Mouse (Mus musculus) embryonic facial prominence, embryonic 10.5 days (tissue): ENCODE data around the gene Med20. TPM values are rescaled to one million over a fixed set of nuclear protein-coding genes. Genes with fewer than 3 reads are reported as not detected.
"Not testable (repeated sequence)": the region's sequence is repeated elsewhere in the genome, so short reads cannot be mapped to it uniquely, and the experiment has no call there.

Source experiments
- DNase-seq: peaks from one replicate; pipeline ENCODE4 v3.0.0-alpha.2; 2017; ENCODE audit warnings: low spot score
- H3K27ac ChIP-seq: fragments of 300-500 bp; sonication (generic); replicated peaks from 2 replicates; pipeline ENCODE4 v1.5.1; 2016; ENCODE audit warnings: mild to moderate bottlenecking
- H3K27me3 ChIP-seq: fragments of 300-500 bp; sonication (generic); replicated peaks from 2 replicates; pipeline ENCODE4 v1.6.1; 2016; ENCODE audit warnings: low read depth, mild to moderate bottlenecking; ENCODE audit not compliant: poor library complexity, severe bottlenecking
- H3K36me3 ChIP-seq: fragments of 300-500 bp; sonication (generic); replicated peaks from 2 replicates; pipeline ENCODE4 v1.6.1; 2016; ENCODE audit warnings: mild to moderate bottlenecking, moderate library complexity
- H3K4me1 ChIP-seq: fragments of 300-500 bp; sonication (generic); 2 replicates; pipeline ENCODE4 v1.6.1; 2016
- H3K4me3 ChIP-seq: fragments of 300-500 bp; sonication (generic); 2 replicates; pipeline ENCODE4 v1.5.1; 2016; ENCODE audit warnings: mild to moderate bottlenecking, moderate library complexity
- H3K9me3 ChIP-seq: fragments of 300-500 bp; sonication (generic); 2 replicates; pipeline ENCODE4 v1.6.1; 2016; ENCODE audit warnings: mild to moderate bottlenecking
- WGBS: fragments of 180-500 bp; shearing (Covaris S2); methylation state at CpG from one replicate; pipeline ENCODE4 v1.1.7; 2016; 5-methylcytosine and 5-hydroxymethylcytosine counted together
- polyA plus RNA-seq: library from polyadenylated mRNA; unstranded; fragments of >200 nt; fragmentation: Nextera tagmentation; extraction: Ambion mirVana; gene quantifications from 2 replicates; pipeline ENCODE4 v1.2.1, GENCODE M21; 2016

Gene Med20
- polyA plus RNA-seq, 1 experiment from 2014 or later: 46.7 TPM

- 92% methylated on average over 13 of the region's 13 CpGs for WGBS
- Histone ChIP-seq H3K4me1 (no peaks in the 10 kb centered on the region), H3K36me3 (peaks cover 96% of the 10 kb centered on the region), H3K27ac (no peak overlapping the region), H3K4me3 (no peak overlapping the region), H3K9me3 (no peaks in the 10 kb centered on the region), H3K27me3 (no peaks in the 10 kb centered on the region)
- no peak for DNase-seq
Observed at GRCm38 (mm10) chr17:47618556-47619311, 7.4 kb downstream of the Med20 start.

- Histone ChIP-seq H3K36me3 (peaks cover 94% of the 10 kb centered on the region), H3K4me1 (peaks cover 2% of the 10 kb centered on the region), H3K27me3 (no peaks in the 10 kb centered on the region), H3K9me3 (no peaks in the 10 kb centered on the region), H3K4me3 (no peak overlapping the region), H3K27ac (no peak overlapping the region)
- DNase-seq: no peak
- 93% methylated on average over 14 of the region's 14 CpGs for WGBS
Observed at GRCm38 (mm10) chr17:47622912-47623554, 11.7 kb downstream of the Med20 start.

- H3K4me1 ChIP-seq, H3K4me3 ChIP-seq, H3K27me3 ChIP-seq, H3K27ac ChIP-seq, H3K9me3 ChIP-seq, DNase-seq: not testable (repeated sequence)
- 88% methylated on average over 5 of the region's 5 CpGs for whole genome bisulfite sequencing
- H3K36me3 ChIP-seq: peaks cover 82% of the 10 kb centered on the region
Observed at GRCm38 (mm10) chr17:47624572-47624971, 13.2 kb downstream of the Med20 start.

GRCm38 (mm10) chr17:47625088-47625487 lies 13.7 kb downstream of the Med20 start:
- peaks cover 77% of the 10 kb centered on the region for H3K36me3 ChIP-seq
- 96% methylated on average over 2 of the region's 2 CpGs for WGBS

GRCm38 (mm10) chr17:47626031-47626430 lies 14.6 kb downstream of the Med20 start:
- WGBS: 89% methylated on average over 5 of the region's 5 CpGs
- no peaks in the 10 kb centered on the region for H3K27me3 ChIP-seq

More at GRCm38 (mm10) chr17:47625088-47625487, 13.7 kb downstream of the Med20 start:
- H3K9me3 ChIP-seq: no peaks in the 10 kb centered on the region
- no peak overlapping the region for H3K4me3 ChIP-seq
- no peak for DNase-seq
- H3K4me1 ChIP-seq: peaks cover 12% of the 10 kb centered on the region
- H3K27ac ChIP-seq: no peak overlapping the region
- no peaks in the 10 kb centered on the region for H3K27me3 ChIP-seq

GRCm38 (mm10) chr17:47627791-47628190 lies 16.4 kb downstream of the Med20 start:
- H3K4me1 ChIP-seq: peaks cover 36% of the 10 kb centered on the region
- 83% methylated on average over 2 of the region's 2 CpGs for WGBS
- H3K27me3 ChIP-seq: no peaks in the 10 kb centered on the region
- no peak overlapping the region for H3K27ac ChIP-seq
- peak overlapping the region; percentile 73; the same call in 1 of the 2 replicates for H3K4me3 ChIP-seq
- DNase-seq: no peak
- no peaks in the 10 kb centered on the region for H3K9me3 ChIP-seq
- peaks cover 50% of the 10 kb centered on the region for H3K36me3 ChIP-seq

More at GRCm38 (mm10) chr17:47626031-47626430, 14.6 kb downstream of the Med20 start:
- no peaks in the 10 kb centered on the region for H3K9me3 ChIP-seq
- H3K4me3 ChIP-seq: no peak overlapping the region
- DNase-seq: no peak
- no peak overlapping the region for H3K27ac ChIP-seq
- H3K4me1 ChIP-seq: peaks cover 22% of the 10 kb centered on the region
- H3K36me3 ChIP-seq: peaks cover 67% of the 10 kb centered on the region

- Histone ChIP-seq H3K9me3 (no peaks in the 10 kb centered on the region), H3K27me3 (no peaks in the 10 kb centered on the region), H3K4me3 (peak overlapping the region; percentile 73), H3K27ac (peak overlapping the region; percentile 92), H3K36me3 (peaks cover 37% of the 10 kb centered on the region), H3K4me1 (peaks cover 36% of the 10 kb centered on the region)
- WGBS: under 1% methylated on average over 63 of the region's 63 CpGs
- DNase-seq: peak; percentile 98
Observed at GRCm38 (mm10) chr17:47628851-47629676, 17.7 kb downstream of the Med20 start.

GRCm38 (mm10) chr17:47629717-47630677 lies 18.6 kb downstream of the Med20 start:
- no peak for DNase-seq
- no peaks in the 10 kb centered on the region for H3K27me3 ChIP-seq
- peaks cover 27% of the 10 kb centered on the region for H3K36me3 ChIP-seq
- no peaks in the 10 kb centered on the region for H3K9me3 ChIP-seq
- H3K4me1 ChIP-seq: peaks cover 36% of the 10 kb centered on the region
- WGBS: under 1% methylated on average over 61 of the region's 61 CpGs
- H3K27ac ChIP-seq: peak overlapping the region; percentile 92
- H3K4me3 ChIP-seq: peak overlapping the region; percentile 73

GRCm38 (mm10) chr17:47630678-47631065 lies 19.3 kb downstream of the Med20 start, which contains the start of gene Usp49:
TSS of gene Usp49 (plus strand) at chr17:47630690.
- DNase-seq: no peak
- Histone ChIP-seq H3K4me3 (peak within 1 kb of the TSS; percentile 73), H3K27ac (peak within 1 kb of the TSS; percentile 92), H3K36me3 (peaks cover 26% of the 10 kb centered on the region), H3K4me1 (peaks cover 36% of the 10 kb centered on the region), H3K27me3 (no peaks in the 10 kb centered on the region), H3K9me3 (no peaks in the 10 kb centered on the region)
- 2% methylated on average over 3 of the region's 3 CpGs for WGBS

GRCm38 (mm10) chr17:47632181-47632840 lies 20.9 kb downstream of the Med20 start:
- H3K36me3 ChIP-seq: peaks cover 22% of the 10 kb centered on the region
- H3K27ac ChIP-seq: no peak overlapping the region
- WGBS: 66% methylated on average over 4 of the region's 4 CpGs
- H3K9me3 ChIP-seq: no peaks in the 10 kb centered on the region
- no peaks in the 10 kb centered on the region for H3K27me3 ChIP-seq
- no peak for DNase-seq
- H3K4me1 ChIP-seq: peaks cover 36% of the 10 kb centered on the region
- H3K4me3 ChIP-seq: no peak overlapping the region; the same call in 1 of the 2 replicates
